Mouse (Mus musculus) retina, embryonic 14.5 days (tissue): Measurements from ENCODE around the gene Tspan17.
"Not testable (repeated sequence)": the region's sequence is repeated elsewhere in the genome, so short reads cannot be mapped to it uniquely, and the experiment has no call there.

Experiments
- DNase-seq: peaks from one replicate; pipeline ENCODE4 v3.0.0-alpha.2; 2015; ENCODE audit warnings: low spot score

Tspan17 gene

GRCm38 (mm10) chr13:54765281-54766191 lies 23.6 kb upstream of the Tspan17 start:
- DNase-seq, result no peak

GRCm38 (mm10) chr13:54766192-54766768 lies 22.9 kb upstream of the Tspan17 start, which contains the start of gene Sncb:
Gene Sncb (minus strand): TSS chr13:54766595.
- DNase-seq, result peak; percentile 84

- no peak for DNase-seq
Observed at GRCm38 (mm10) chr13:54767012-54767411, 22.2 kb upstream of the Tspan17 start.

- DNase-seq, result no peak
Observed at GRCm38 (mm10) chr13:54780592-54780991, 8.6 kb upstream of the Tspan17 start.

GRCm38 (mm10) chr13:54781086-54781485 lies 8.1 kb upstream of the Tspan17 start:
- DNase-seq, result no peak

- no peak for DNase-seq
Observed at GRCm38 (mm10) chr13:54783235-54783634, 5.9 kb upstream of the Tspan17 start.

- DNase-seq, result no peak
Observed at GRCm38 (mm10) chr13:54783698-54784097, 5.5 kb upstream of the Tspan17 start, which contains the start of gene Eif4e1b. Gene Eif4e1b (plus strand): TSS chr13:54783998.

GRCm38 (mm10) chr13:54787591-54787990 lies 1.6 kb upstream of the Tspan17 start:
- not testable (repeated sequence) for DNase-seq

GRCm38 (mm10) chr13:54789561-54790397 lies 602 bp downstream of the Tspan17 start:
- DNase-seq, result peak; percentile 61

- DNase-seq, result peak; percentile 57
Observed at GRCm38 (mm10) chr13:54792259-54793230, 3.4 kb downstream of the Tspan17 start.

- DNase-seq, result no peak
Observed at GRCm38 (mm10) chr13:54794002-54794577, 4.9 kb downstream of the Tspan17 start.

- peak; percentile 15 for DNase-seq
Observed at GRCm38 (mm10) chr13:54794843-54795242, 5.7 kb downstream of the Tspan17 start.

- peak; percentile 85 for DNase-seq
Observed at GRCm38 (mm10) chr13:54797356-54797755, 8.2 kb downstream of the Tspan17 start.

- no peak for DNase-seq
Observed at GRCm38 (mm10) chr13:54797861-54798643, 8.9 kb downstream of the Tspan17 start.

GRCm38 (mm10) chr13:54798740-54799139 lies 9.6 kb downstream of the Tspan17 start:
- DNase-seq, result no peak

GRCm38 (mm10) chr13:54799701-54800100 lies 10.5 kb downstream of the Tspan17 start:
- DNase-seq, result peak; percentile 93

GRCm38 (mm10) chr13:54800206-54800605 lies 11.0 kb downstream of the Tspan17 start:
- DNase-seq, result no peak

GRCm38 (mm10) chr13:54803010-54803409 lies 13.8 kb downstream of the Tspan17 start:
- DNase-seq, result no peak

- peak; percentile 75 for DNase-seq
Observed at GRCm38 (mm10) chr13:54805134-54805838, 16.1 kb downstream of the Tspan17 start.
